Mouse (Mus musculus) forebrain, postnatal 0 days (tissue): ENCODE data around the gene Greb1. TPM values are rescaled to one million over a fixed set of nuclear protein-coding genes. Genes with fewer than 3 reads are reported as not detected.

Experiments used
- ATAC-seq: fragments of 200-750 bp; cut with Nextera tagmentation; 2 replicates; pipeline ENCODE4 v1.8.0; 2017; ENCODE audit warnings: mild to moderate bottlenecking, moderate library complexity
- DNase-seq: peaks from one replicate; pipeline ENCODE4 v3.0.0-alpha.2; 2015
- H3K27ac ChIP-seq: fragments of 300-500 bp; sonication (generic); 2 replicates; pipeline ENCODE4 v1.5.1; 2014; ENCODE audit warnings: low read depth, mild to moderate bottlenecking, antibody characterized with exemption, low read length, moderate library complexity, mixed read lengths
- H3K27me3 ChIP-seq: fragments of 300-500 bp; sonication (generic); 2 replicates; pipeline ENCODE4 v1.6.1; 2014; ENCODE audit warnings: mild to moderate bottlenecking, low read length, mixed read lengths; ENCODE audit not compliant: insufficient read depth
- H3K36me3 ChIP-seq: fragments of 300-500 bp; sonication (generic); 2 replicates; pipeline ENCODE4 v1.6.1; 2014; ENCODE audit warnings: mild to moderate bottlenecking, moderate library complexity; ENCODE audit not compliant: insufficient read depth
- H3K4me1 ChIP-seq: fragments of 300-500 bp; sonication (generic); 2 replicates; pipeline ENCODE4 v1.6.1; 2014; ENCODE audit warnings: antibody characterized with exemption; ENCODE audit not compliant: insufficient read depth
- H3K4me2 ChIP-seq: fragments of 300-500 bp; sonication (generic); 2 replicates; pipeline ENCODE4 v1.6.1; 2014; ENCODE audit warnings: low read depth, mild to moderate bottlenecking, moderate library complexity
- H3K4me3 ChIP-seq: fragments of 300-500 bp; sonication (generic); 2 replicates; pipeline ENCODE4 v1.5.1; 2014; ENCODE audit warnings: low read depth, low read length, mixed read lengths
- H3K9ac ChIP-seq: fragments of 300-500 bp; sonication (generic); 2 replicates; pipeline ENCODE4 v1.6.1; 2014; ENCODE audit warnings: mild to moderate bottlenecking
- H3K9me3 ChIP-seq: fragments of 300-500 bp; sonication (generic); 2 replicates; pipeline ENCODE4 v1.6.1; 2016; ENCODE audit warnings: low read length
- CTCF ChIP-seq: sonication (generic); IDR thresholded peaks from 2 replicates; pipeline ENCODE4 v1.5.1; 2016; ENCODE audit warnings: antibody characterized with exemption, control low read depth, low read depth
- WGBS: fragments of 180-500 bp; shearing (Covaris S2); extraction: QIAGEN DNeasy Blood & Tissue Kit; methylation state at CpG from one replicate; pipeline ENCODE4 v1.1.7; 2014; 5-methylcytosine and 5-hydroxymethylcytosine counted together
- polyA plus RNA-seq: library from polyadenylated mRNA; unstranded; fragments of >200 nt; fragmentation: Nextera tagmentation; extraction: Ambion mirVana; gene quantifications from 2 replicates; pipeline ENCODE4 v1.2.1, GENCODE M21; 2015
- total RNA-seq: library from RNA; depleted of rRNA; stranded (reverse); fragments of >200 nt; gene quantifications from 2 replicates; pipeline ENCODE4 v1.2.3, GENCODE M21; 2014

Gene Greb1
- total and polyA plus RNA-seq, 2 experiments from 2014 or later: 0.25 to 0.48 TPM

GRCm38 (mm10) chr12:16837766-16838165, 37.1 kb upstream of the Greb1 start:
- H3K4me2 ChIP-seq: no peak overlapping the region
- 75% methylated on average over 4 of the region's 4 CpGs for WGBS
- no peak overlapping the region for H3K9ac ChIP-seq
- no peak for TF ChIP-seq CTCF
- H3K4me1 ChIP-seq: 0 out of 2 replicates have a peak, but pooled peaks cover 3% of the 10 kb centered on the region
- H3K4me3 ChIP-seq: no peak overlapping the region
- ATAC-seq (no peak), DNase-seq (no peak)
- H3K9me3 ChIP-seq: no peaks in the 10 kb centered on the region
- no peaks in the 10 kb centered on the region for H3K27me3 ChIP-seq
- H3K36me3 ChIP-seq: no peaks in the 10 kb centered on the region
- no peak overlapping the region for H3K27ac ChIP-seq

GRCm38 (mm10) chr12:16836188-16836587, 35.5 kb upstream of the Greb1 start:
- ATAC-seq: peak; percentile 94
- DNase-seq: peak; percentile 75
- 56% methylated on average over 9 of the region's 9 CpGs for whole genome bisulfite sequencing

GRCm38 (mm10) chr12:16834701-16835100, 34.0 kb upstream of the Greb1 start:
- H3K36me3 ChIP-seq: no peaks in the 10 kb centered on the region
- H3K9ac ChIP-seq: no peak overlapping the region
- no peak for ATAC-seq
- no peak for DNase-seq
- H3K27ac ChIP-seq: no peak overlapping the region
- no peaks in the 10 kb centered on the region for H3K9me3 ChIP-seq
- H3K4me2 ChIP-seq: no peak overlapping the region
- no peaks in the 10 kb centered on the region for H3K27me3 ChIP-seq
- 0 out of 2 replicates have a peak, but pooled peaks cover 3% of the 10 kb centered on the region for H3K4me1 ChIP-seq
- no peak overlapping the region for H3K4me3 ChIP-seq
- no peak for TF ChIP-seq CTCF
- WGBS: 84% methylated on average over 11 of the region's 11 CpGs

More at GRCm38 (mm10) chr12:16836188-16836587, 35.5 kb upstream of the Greb1 start:
- Histone ChIP-seq H3K4me3 (no peak overlapping the region), H3K27ac (0 out of 2 replicates have a peak overlapping the region, but pooled peaks have one; percentile 15), H3K9ac (no peak overlapping the region), H3K36me3 (no peaks in the 10 kb centered on the region), H3K9me3 (no peaks in the 10 kb centered on the region), H3K4me1 (0 out of 2 replicates have a peak, but pooled peaks cover 3% of the 10 kb centered on the region), H3K27me3 (no peaks in the 10 kb centered on the region), H3K4me2 (no peak overlapping the region)
- TF ChIP-seq CTCF: peak; percentile 48

GRCm38 (mm10) chr12:16831071-16831470, 30.4 kb upstream of the Greb1 start:
- no peak for ATAC-seq
- 90% methylated on average over 4 of the region's 4 CpGs for WGBS
- Histone ChIP-seq H3K9me3 (no peaks in the 10 kb centered on the region), H3K4me1 (0 out of 2 replicates have a peak, but pooled peaks cover 2% of the 10 kb centered on the region), H3K4me2 (no peak overlapping the region), H3K27ac (no peak overlapping the region), H3K9ac (no peak overlapping the region), H3K4me3 (no peak overlapping the region), H3K27me3 (no peaks in the 10 kb centered on the region), H3K36me3 (peaks cover 12% of the 10 kb centered on the region)
- DNase-seq: no peak
- TF ChIP-seq CTCF: no peak

GRCm38 (mm10) chr12:16829785-16830184, 29.1 kb upstream of the Greb1 start:
- no peak overlapping the region for H3K27ac ChIP-seq
- no peak for ATAC-seq
- WGBS: 84% methylated on average over 2 of the region's 2 CpGs

GRCm38 (mm10) chr12:16828505-16828904, 27.8 kb upstream of the Greb1 start:
- Histone ChIP-seq H3K9me3 (no peaks in the 10 kb centered on the region), H3K9ac (no peak overlapping the region), H3K27ac (no peak overlapping the region), H3K36me3 (peaks cover 33% of the 10 kb centered on the region), H3K4me2 (no peak overlapping the region), H3K4me1 (no peaks in the 10 kb centered on the region), H3K27me3 (no peaks in the 10 kb centered on the region), H3K4me3 (no peak overlapping the region)
- DNase-seq: no peak
- 79% methylated on average over 6 of the region's 6 CpGs for WGBS
- TF ChIP-seq CTCF: peak; percentile 49; the same call in 1 of the 2 replicates
- ATAC-seq: peak; percentile 43; the same call in 1 of the 2 replicates

More at GRCm38 (mm10) chr12:16829785-16830184, 29.1 kb upstream of the Greb1 start:
- H3K4me1 ChIP-seq: no peaks in the 10 kb centered on the region
- no peaks in the 10 kb centered on the region for H3K27me3 ChIP-seq
- H3K36me3 ChIP-seq: peaks cover 22% of the 10 kb centered on the region
- no peak overlapping the region for H3K9ac ChIP-seq
- no peak overlapping the region for H3K4me2 ChIP-seq
- no peak overlapping the region for H3K4me3 ChIP-seq
- no peak for DNase-seq
- no peaks in the 10 kb centered on the region for H3K9me3 ChIP-seq
- TF ChIP-seq CTCF: 0 out of 2 replicates have a peak, but pooled peaks have one; percentile 18

- Histone ChIP-seq H3K27me3 (no peaks in the 10 kb centered on the region), H3K36me3 (peaks cover 71% of the 10 kb centered on the region), H3K4me2 (no peak overlapping the region), H3K4me3 (no peak overlapping the region), H3K9me3 (no peaks in the 10 kb centered on the region), H3K27ac (no peak overlapping the region), H3K9ac (no peak overlapping the region), H3K4me1 (no peaks in the 10 kb centered on the region)
- 97% methylated on average over 1 of the region's 1 CpGs for WGBS
- DNase-seq: no peak
- no peak for TF ChIP-seq CTCF
- no peak for ATAC-seq
Measured at GRCm38 (mm10) chr12:16823701-16824100, 23.0 kb upstream of the Greb1 start.
